Mouse (Mus musculus): ENCODE measurements at regions not wholly inside any gene's neighbourhood (a gene's known extent, or its start where the extent isn't known, plus 50 kb on each side); places are given as distances from the start of the nearest gene placed in this dataset.

- DNase-seq (ENCODE audit: extremely low spot score, low read depth, low spot score), result peak; percentile 44
Observed at GRCm38 (mm10) chr1:95762244-95762643, 94.9 kb upstream of the St8sia4 start.

- no peak for DNase-seq (ENCODE audit: extremely low spot score, low read depth, low spot score)
Observed at GRCm38 (mm10) chr1:95754071-95754915, 86.9 kb upstream of the St8sia4 start.

- DNase-seq (ENCODE audit: extremely low spot score, low read depth, low spot score), result no peak
Observed at GRCm38 (mm10) chr1:95753517-95753916, 86.1 kb upstream of the St8sia4 start.

GRCm38 (mm10) chr1:95748940-95749339 is 81.6 kb upstream of the St8sia4 start:
- no peak for DNase-seq (ENCODE audit: extremely low spot score, low read depth, low spot score)

GRCm38 (mm10) chr1:95747287-95747686 is 79.9 kb upstream of the St8sia4 start:
- no peak for DNase-seq (ENCODE audit: extremely low spot score, low read depth, low spot score)

- no peak for DNase-seq (ENCODE audit: extremely low spot score, low read depth, low spot score)
Observed at GRCm38 (mm10) chr1:95744446-95744845, 77.1 kb upstream of the St8sia4 start.

- DNase-seq (ENCODE audit: extremely low spot score, low read depth, low spot score), result no peak
Observed at GRCm38 (mm10) chr1:95743334-95743733, 76.0 kb upstream of the St8sia4 start.

- DNase-seq (ENCODE audit: extremely low spot score, low read depth, low spot score), result no peak
Observed at GRCm38 (mm10) chr1:95719449-95719848, 52.1 kb upstream of the St8sia4 start.

- DNase-seq (ENCODE audit: extremely low spot score, low read depth, low spot score), result no peak
Observed at GRCm38 (mm10) chr1:95718794-95719193, 51.4 kb upstream of the St8sia4 start.

Measured in hindlimb bud, embryonic 11.5 days (tissue).